Mouse (Mus musculus) ES-Bruce4 (cell line): ENCODE results near the gene Cit. TPM values are rescaled to one million over a fixed set of nuclear protein-coding genes. Genes with fewer than 3 reads are reported as not detected.

ENCODE experiments used
- H3K27ac ChIP-seq: 2 replicates; pipeline ENCODE4 v1.5.1; 2012; ENCODE audit warnings: low read length, inconsistent platforms; ENCODE audit not compliant: insufficient read depth
- H3K27me3 ChIP-seq: 2 replicates; pipeline ENCODE4 v1.6.1; 2012; ENCODE audit warnings: mild to moderate bottlenecking, low read length, inconsistent platforms; ENCODE audit not compliant: control insufficient read depth, poor library complexity, insufficient read depth, severe bottlenecking
- H3K36me3 ChIP-seq: 2 replicates; pipeline ENCODE4 v1.6.1; 2012; ENCODE audit warnings: inconsistent platforms, mild to moderate bottlenecking, low read length, moderate library complexity; ENCODE audit not compliant: control insufficient read depth, poor library complexity, insufficient read depth, severe bottlenecking
- H3K4me1 ChIP-seq: one replicate; pipeline ENCODE4 v1.8.1; 2011; ENCODE audit warnings: low read length; ENCODE audit not compliant: control insufficient read depth, insufficient read depth
- H3K4me3 ChIP-seq: 2 replicates; pipeline ENCODE4 v1.5.1; 2011; ENCODE audit warnings: low read depth, mild to moderate bottlenecking, low read length
- H3K9ac ChIP-seq: 2 replicates; pipeline ENCODE4 v1.6.1; 2012; ENCODE audit warnings: low read depth, mild to moderate bottlenecking, inconsistent platforms; ENCODE audit not compliant: poor library complexity, severe bottlenecking
- H3K9me3 ChIP-seq: replicated peaks from 2 replicates; pipeline ENCODE4 v1.6.1; 2012; ENCODE audit warnings: mild to moderate bottlenecking, low read length, inconsistent platforms; ENCODE audit not compliant: control insufficient read depth, poor library complexity, insufficient read depth, severe bottlenecking
- CTCF ChIP-seq: IDR thresholded peaks from one replicate; pipeline ENCODE4 v1.8.1; 2011; ENCODE audit warnings: low read depth, low read length
- EP300 ChIP-seq: IDR thresholded peaks from 2 replicates; pipeline ENCODE4 v1.6.1; 2011; ENCODE audit warnings: low read depth, low read length; ENCODE audit not compliant: insufficient read depth
- POLR2A ChIP-seq: IDR thresholded peaks from one replicate; pipeline ENCODE4 v1.8.1; 2011; ENCODE audit warnings: low read length; ENCODE audit not compliant: insufficient read depth
- polyA plus RNA-seq: library from polyadenylated mRNA; stranded (reverse); fragments of >200 nt; gene quantifications from 2 replicates; pipeline ENCODE4 v1.2.4, GENCODE M21; 2011; ENCODE audit warnings: low read depth; ENCODE audit not compliant: missing spikeins, insufficient read depth, insufficient read length

Cit gene
- polyA plus RNA-seq, 1 experiment: 67.1 TPM

- Histone ChIP-seq H3K4me3 (no peak overlapping the region), H3K27me3 (no peaks in the 10 kb centered on the region), H3K27ac (no peak overlapping the region)
These were observed 65.4 kb downstream of the Cit start for GRCm38 (mm10) chr5:115910491-115910890.

GRCm38 (mm10) chr5:115915481-115915880 lies 70.4 kb downstream of the Cit start:
- Histone ChIP-seq H3K27me3 (no peaks in the 10 kb centered on the region), H3K9ac (no peak overlapping the region), H3K4me3 (no peak overlapping the region), H3K27ac (no peak overlapping the region), H3K4me1 (no peaks in the 10 kb centered on the region), H3K36me3 (no peaks in the 10 kb centered on the region), H3K9me3 (no peaks in the 10 kb centered on the region)
- TF ChIP-seq CTCF: no peak
- TF ChIP-seq POLR2A: no peak
- TF ChIP-seq EP300: no peak

More at GRCm38 (mm10) chr5:115910491-115910890, 65.4 kb downstream of the Cit start:
- Histone ChIP-seq H3K9me3 (no peaks in the 10 kb centered on the region), H3K4me1 (no peaks in the 10 kb centered on the region), H3K36me3 (no peaks in the 10 kb centered on the region), H3K9ac (no peak overlapping the region)
- TF ChIP-seq CTCF (no peak), EP300 (no peak), POLR2A (no peak)

GRCm38 (mm10) chr5:115917960-115918359 lies 72.9 kb downstream of the Cit start:
- TF ChIP-seq POLR2A (no peak), EP300 (no peak), CTCF (no peak)
- Histone ChIP-seq H3K4me1 (no peaks in the 10 kb centered on the region), H3K9ac (no peak overlapping the region), H3K9me3 (no peaks in the 10 kb centered on the region), H3K27ac (no peak overlapping the region), H3K36me3 (no peaks in the 10 kb centered on the region), H3K27me3 (no peaks in the 10 kb centered on the region), H3K4me3 (no peak overlapping the region)

DNA sequence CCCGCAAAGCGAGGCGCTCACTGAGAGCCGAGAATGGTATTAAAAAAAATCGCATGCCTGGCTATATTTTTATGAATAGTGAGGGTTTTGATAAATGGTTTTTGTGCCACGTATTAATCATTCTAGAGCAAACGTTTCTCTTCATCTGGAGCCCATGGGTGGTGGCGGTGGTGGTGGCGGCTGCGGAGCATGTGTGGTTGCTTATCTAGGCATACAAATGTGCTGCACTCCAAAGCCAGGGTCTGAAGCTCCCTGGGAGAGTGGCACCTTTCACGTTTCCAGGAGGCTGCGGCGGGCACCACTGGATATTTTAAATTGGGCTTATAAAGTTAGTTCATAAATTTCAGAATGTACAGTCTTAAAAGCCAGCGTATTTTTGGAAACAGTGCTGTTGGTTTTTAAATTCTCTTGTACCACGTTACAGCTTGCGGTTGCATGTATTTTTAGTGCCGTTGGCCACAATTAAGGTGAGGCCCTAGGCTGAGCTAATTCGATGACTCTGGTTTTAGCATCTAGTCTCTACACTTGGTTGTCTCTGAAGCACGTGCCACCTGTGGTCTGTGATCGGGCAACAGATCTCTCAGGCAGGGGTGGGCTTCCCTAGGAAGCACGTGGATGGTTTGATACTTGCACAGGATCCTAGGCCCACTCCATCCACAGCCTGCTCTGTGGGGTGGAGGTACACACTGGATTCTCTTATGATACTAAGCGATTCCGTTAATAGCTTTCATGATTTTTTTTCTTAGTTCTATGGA lies 73.7 kb downstream of the Cit start:
- Histone ChIP-seq H3K9ac (no peak overlapping the region), H3K27me3 (no peaks in the 10 kb centered on the region), H3K9me3 (no peaks in the 10 kb centered on the region), H3K27ac (no peak overlapping the region), H3K4me1 (no peaks in the 10 kb centered on the region), H3K4me3 (no peak overlapping the region), H3K36me3 (no peaks in the 10 kb centered on the region)
- no peak for TF ChIP-seq POLR2A
- TF ChIP-seq CTCF: no peak
- TF ChIP-seq EP300: no peak

- H3K27ac ChIP-seq: no peak overlapping the region
- no peaks in the 10 kb centered on the region for H3K27me3 ChIP-seq
- TF ChIP-seq CTCF (no peak), EP300 (no peak), POLR2A (no peak)
- no peaks in the 10 kb centered on the region for H3K4me1 ChIP-seq
- no peak overlapping the region for H3K4me3 ChIP-seq
- H3K36me3 ChIP-seq: peaks cover 9% of the 10 kb centered on the region
- H3K9ac ChIP-seq: no peak overlapping the region
- H3K9me3 ChIP-seq: no peaks in the 10 kb centered on the region
These were observed 76.9 kb downstream of the Cit start for GRCm38 (mm10) chr5:115921990-115922389.

GRCm38 (mm10) chr5:115924946-115925345 lies 79.9 kb downstream of the Cit start:
- TF ChIP-seq POLR2A (no peak), EP300 (no peak), CTCF (no peak)
- Histone ChIP-seq H3K27me3 (no peaks in the 10 kb centered on the region), H3K36me3 (peaks cover 11% of the 10 kb centered on the region), H3K4me1 (no peaks in the 10 kb centered on the region), H3K9me3 (no peaks in the 10 kb centered on the region), H3K27ac (no peak overlapping the region), H3K4me3 (no peak overlapping the region), H3K9ac (no peak overlapping the region)
